ENCODE assay signal across 8 mouse cellular contexts in the genomic region with DNA sequence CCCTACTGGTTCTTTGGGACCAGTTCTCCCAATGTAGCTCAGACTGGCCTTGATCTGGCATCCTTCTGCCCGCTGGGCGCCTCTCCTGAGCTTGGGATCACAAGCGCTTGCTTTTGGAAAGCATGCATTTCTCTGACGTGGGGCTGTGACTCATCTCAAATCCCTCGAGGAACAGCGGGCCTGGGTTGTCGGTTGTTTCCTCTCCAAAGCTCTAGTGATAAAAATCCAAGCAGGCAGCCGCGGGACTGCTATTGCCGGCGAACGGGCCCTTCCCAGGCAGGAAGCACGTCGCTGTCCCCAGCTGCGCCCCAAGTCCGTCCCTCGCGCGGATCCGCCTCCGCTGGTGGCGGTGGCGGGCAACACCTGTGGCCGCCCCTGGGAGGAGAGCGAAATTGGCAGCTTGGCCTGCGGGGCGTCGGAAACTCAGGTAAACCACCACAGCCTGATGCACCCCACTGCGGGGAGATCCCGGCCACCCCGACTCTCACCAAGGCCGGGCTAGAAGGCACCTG. TPM values are rescaled to one million over a fixed set of nuclear protein-coding genes. Genes with fewer than 3 reads are reported as not detected.
DNase-seq lines count a peak whose midpoint lies in the region; ATAC-seq lines count a peak whose summit lies in the region.

No protein-coding gene starts in this region.

- H3K27ac ChIP-seq in embryonic facial prominence, embryonic 12.5 days, result 0 out of 2 replicates have a peak overlapping the region, but pooled peaks have one; percentile 4
- H3K27ac ChIP-seq in limb, embryonic 10.5 days, result peak overlapping the region; percentile 76
- H3K27ac ChIP-seq in midbrain, embryonic 11.5 days (ENCODE audit: low read depth, low read length), result no peak overlapping the region

- H3K4me3 ChIP-seq in embryonic facial prominence, embryonic 12.5 days, result peak overlapping the region; percentile 46
- H3K4me3 ChIP-seq in limb, embryonic 10.5 days, result peak overlapping the region; percentile 62
- peak overlapping the region; percentile 39 for H3K4me3 ChIP-seq in midbrain, embryonic 11.5 days (ENCODE audit: low read depth, low read length)

- DNase-seq in adrenal gland, postnatal 14 days, result peak; percentile 91
- DNase-seq in heart, adult 11 months, result peak; percentile 99
- peak; percentile 76 for DNase-seq in kidney, adult 11 months
- peak; percentile 74 for DNase-seq in limb, embryonic 10.5 days (ENCODE audit: low spot score)
- peak; percentile 95 for DNase-seq in midbrain, embryonic 11.5 days (ENCODE audit: low spot score, missing footprints)
- DNase-seq in right cerebral cortex, postnatal 36 days (ENCODE audit: low spot score in 2 of 2), result peak; percentile 26 to 48
- DNase-seq in urinary bladder, postnatal 36 days (ENCODE audit: low spot score in 2 of 2), result peak; percentile 64 to 84

- peak overlapping the region; percentile 78 for H3K4me2 ChIP-seq in embryonic facial prominence, embryonic 12.5 days (replicated peaks)
- peak overlapping the region; percentile 75 for H3K4me2 ChIP-seq in midbrain, embryonic 11.5 days

- no peaks in the 10 kb centered on the region; the same call in 1 of the 2 replicates for H3K4me1 ChIP-seq in embryonic facial prominence, embryonic 12.5 days
- peaks cover 21% of the 10 kb centered on the region for H3K4me1 ChIP-seq in limb, embryonic 10.5 days
- H3K4me1 ChIP-seq in midbrain, embryonic 11.5 days (ENCODE audit: control insufficient read depth, insufficient read depth, low read length), result peaks cover 4% of the 10 kb centered on the region; the same call in 1 of the 2 replicates

- peak overlapping the region; percentile 51 for H3K9ac ChIP-seq in embryonic facial prominence, embryonic 12.5 days
- H3K9ac ChIP-seq in midbrain, embryonic 11.5 days (ENCODE audit: low read length), result peak overlapping the region; percentile 56

- H3K27me3 ChIP-seq in embryonic facial prominence, embryonic 12.5 days, result peaks cover 5% of the 10 kb centered on the region
- peaks cover 4% of the 10 kb centered on the region; the same call in 1 of the 2 replicates for H3K27me3 ChIP-seq in limb, embryonic 10.5 days (ENCODE audit: low read depth, poor library complexity, severe bottlenecking)
- peaks cover 4% of the 10 kb centered on the region; the same call in 1 of the 2 replicates for H3K27me3 ChIP-seq in midbrain, embryonic 11.5 days (ENCODE audit: control insufficient read depth, insufficient read depth, low read length)

- H3K9me3 ChIP-seq in embryonic facial prominence, embryonic 12.5 days, result no peaks in the 10 kb centered on the region
- no peaks in the 10 kb centered on the region for H3K9me3 ChIP-seq in limb, embryonic 10.5 days (replicated peaks)
- H3K9me3 ChIP-seq in midbrain, embryonic 11.5 days (ENCODE audit: control insufficient read depth, low read length), result no peaks in the 10 kb centered on the region

- WGBS in embryonic facial prominence, embryonic 12.5 days, result 2% methylated on average over 32 of the region's 32 CpGs
- 2% methylated on average over 32 of the region's 32 CpGs for WGBS in limb, embryonic 10.5 days
- 2% methylated on average over 32 of the region's 32 CpGs for WGBS in midbrain, embryonic 11.5 days

- ATAC-seq in embryonic facial prominence, embryonic 12.5 days (ENCODE audit: insufficient number of reproducible peaks, insufficient read depth, low FRiP score, low TSS enrichment), result no peak
- peak; percentile 67 for ATAC-seq in midbrain, embryonic 11.5 days (ENCODE audit: low FRiP score)

- H3K36me3 ChIP-seq in embryonic facial prominence, embryonic 12.5 days, result peaks cover 20% of the 10 kb centered on the region
- peaks cover 35% of the 10 kb centered on the region for H3K36me3 ChIP-seq in limb, embryonic 10.5 days
- H3K36me3 ChIP-seq in midbrain, embryonic 11.5 days (ENCODE audit: control insufficient read depth, insufficient read depth, low read length), result peaks cover 9% of the 10 kb centered on the region; the same call in 1 of the 2 replicates

RNA-seq across cellular contexts. Expression of a gene that starts 14.1 kb away (rescaled TPM):
- total RNA-seq in adrenal gland, postnatal 14 days (2021), result 41.0 and 41.1 TPM in 2 replicates
- polyA plus RNA-seq in embryonic facial prominence, embryonic 12.5 days (2016; fragmentation: Nextera tagmentation; extraction: Ambion mirVana), result 44.4 and 48.5 TPM in 2 replicates
- polyA plus RNA-seq in limb, embryonic 10.5 days (2016; fragmentation: Nextera tagmentation; extraction: Ambion mirVana), result 43.1 and 46.2 TPM in 2 replicates
- polyA plus RNA-seq in midbrain, embryonic 11.5 days (2014; fragmentation: Nextera tagmentation; extraction: Ambion mirVana), result 46.8 and 49.0 TPM in 2 replicates

RNA-seq across cellular contexts. Expression of a gene that starts 26.2 kb away (rescaled TPM):
- total RNA-seq in adrenal gland, postnatal 14 days (2021), result not detected in 2 replicates
- polyA plus RNA-seq in embryonic facial prominence, embryonic 12.5 days (2016; fragmentation: Nextera tagmentation; extraction: Ambion mirVana), result not detected in 2 replicates
- not detected in 2 replicates for polyA plus RNA-seq in limb, embryonic 10.5 days (2016; fragmentation: Nextera tagmentation; extraction: Ambion mirVana)
- not detected in 2 replicates for polyA plus RNA-seq in midbrain, embryonic 11.5 days (2014; fragmentation: Nextera tagmentation; extraction: Ambion mirVana)

RNA-seq across cellular contexts. Expression of a gene that starts 33.3 kb away (rescaled TPM):
- total RNA-seq in adrenal gland, postnatal 14 days (2021), result 3.3 and 7.0 TPM in 2 replicates
- 2.4 and 2.7 TPM in 2 replicates for polyA plus RNA-seq in embryonic facial prominence, embryonic 12.5 days (2016; fragmentation: Nextera tagmentation; extraction: Ambion mirVana)
- 1.5 and 1.7 TPM in 2 replicates for polyA plus RNA-seq in limb, embryonic 10.5 days (2016; fragmentation: Nextera tagmentation; extraction: Ambion mirVana)
- 2.9 and 4.7 TPM in 2 replicates for polyA plus RNA-seq in midbrain, embryonic 11.5 days (2014; fragmentation: Nextera tagmentation; extraction: Ambion mirVana)

RNA-seq across cellular contexts. Expression of a gene that starts 33.5 kb away (rescaled TPM):
- total RNA-seq in adrenal gland, postnatal 14 days (2021), result 2.4 and 4.4 TPM in 2 replicates
- 3.5 and 3.7 TPM in 2 replicates for polyA plus RNA-seq in embryonic facial prominence, embryonic 12.5 days (2016; fragmentation: Nextera tagmentation; extraction: Ambion mirVana)
- 4.7 and 5.1 TPM in 2 replicates for polyA plus RNA-seq in limb, embryonic 10.5 days (2016; fragmentation: Nextera tagmentation; extraction: Ambion mirVana)
- polyA plus RNA-seq in midbrain, embryonic 11.5 days (2014; fragmentation: Nextera tagmentation; extraction: Ambion mirVana), result 3.6 TPM in 2 replicates

Comparison
In these comparisons a context has a peak if more than half of its experiments do, and no peak if none do; other contexts are left out.
1. DNase-seq: peak in every context shown above with its lines; median percentile 99 in heart, adult 11 months; 95 in midbrain, embryonic 11.5 days; 91 in adrenal gland, postnatal 14 days; 76 in kidney, adult 11 months; 74 in limb, embryonic 10.5 days; 74 in urinary bladder, postnatal 36 days; 37 in right cerebral cortex, postnatal 36 days.